Mouse (Mus musculus) ES-E14 (cell line): ENCODE measurements around the gene Tmem50a.

ENCODE experiments used
- CHD2 ChIP-seq: IDR thresholded peaks from 2 replicates; pipeline ENCODE4 v1.6.1; 2014; ENCODE audit warnings: mild to moderate bottlenecking, low read depth, low read length, inconsistent platforms
- HCFC1 ChIP-seq: IDR thresholded peaks from 2 replicates; pipeline ENCODE4 v1.6.1; 2012; ENCODE audit warnings: low read length, inconsistent platforms, borderline replicate concordance; ENCODE audit not compliant: insufficient read depth
- MAFK ChIP-seq: IDR thresholded peaks from 2 replicates; pipeline ENCODE4 v1.6.1; 2014; ENCODE audit warnings: mild to moderate bottlenecking, low read depth, low read length, inconsistent platforms; ENCODE audit not compliant: insufficient read depth
- ZC3H11A ChIP-seq: IDR thresholded peaks from 2 replicates; pipeline ENCODE4 v1.6.1; 2012; ENCODE audit warnings: low read depth, mild to moderate bottlenecking, inconsistent platforms, low read length, borderline replicate concordance
- ZNF384 ChIP-seq: IDR thresholded peaks from 2 replicates; pipeline ENCODE4 v1.6.1; 2012; ENCODE audit warnings: low read depth, low read length, inconsistent platforms

DNA sequence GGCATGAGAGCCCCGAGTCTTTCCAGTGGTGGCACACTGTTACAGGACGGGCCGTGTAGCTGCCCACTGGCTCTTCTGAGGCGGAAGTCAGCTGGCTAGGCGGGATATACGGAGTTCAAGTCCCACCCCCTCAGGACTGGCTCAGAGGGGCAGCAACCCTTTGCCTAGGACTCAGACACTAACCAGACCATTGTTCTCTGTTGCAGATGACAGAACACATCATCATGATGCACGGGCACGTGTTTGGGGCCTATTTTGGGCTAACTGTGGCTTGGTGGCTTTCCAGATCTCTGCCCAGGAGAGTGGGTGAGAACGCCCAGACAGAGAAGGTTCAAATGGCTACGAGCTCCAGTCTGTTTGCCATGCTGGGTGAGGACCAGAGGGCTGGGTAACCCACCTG, 31.0 kb downstream of the Tmem50a start:
- TF ChIP-seq ZNF384 (no peak), ZC3H11A (no peak), HCFC1 (no peak), CHD2 (no peak), MAFK (no peak)
